Mouse (Mus musculus): Measurements from ENCODE around the gene Adamts12.

Gene Adamts12

DNA sequence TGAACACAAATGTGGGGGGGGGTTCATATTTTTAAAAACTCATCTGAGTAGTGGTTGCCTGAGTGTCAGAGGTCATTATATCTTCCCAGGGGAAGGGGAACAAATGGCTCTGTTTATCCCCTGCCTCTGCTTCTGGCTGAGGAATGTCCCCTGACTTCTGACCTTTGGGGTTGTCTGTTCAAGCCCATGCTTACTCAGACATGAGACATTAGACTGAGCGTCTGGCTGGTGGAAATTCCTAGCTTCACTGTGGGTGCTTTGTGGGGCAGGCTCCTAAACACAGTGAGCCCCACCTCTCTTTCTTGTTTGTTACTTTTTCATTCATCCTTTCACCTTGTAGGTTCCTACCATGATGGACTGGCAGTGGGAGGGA, 20.4 kb downstream of the Adamts12 start:
- Histone ChIP-seq H3K9me3 (ENCODE audit: low read length) (peaks cover 37% of the 10 kb centered on the region), H3K36me3 (ENCODE audit: insufficient read depth, low read length) (no peaks in the 10 kb centered on the region), H3K27me3 (ENCODE audit: insufficient read depth, low read length) (no peaks in the 10 kb centered on the region), H3K4me1 (replicated peaks; ENCODE audit: low read depth, low read length) (no peaks in the 10 kb centered on the region), H3K4me3 (replicated peaks; ENCODE audit: low read length) (no peak overlapping the region)
- no peak for TF ChIP-seq NANOG (IDR thresholded peaks at IDR 0.05; ENCODE audit: borderline replicate concordance, low read length)
- TF ChIP-seq CTCF (conservative IDR thresholded peaks at IDR 0.05; ENCODE audit: low read length): no peak
- no peak for TF ChIP-seq POU5F1 (IDR thresholded peaks at IDR 0.05; ENCODE audit: borderline replicate concordance, low read length)

DNA sequence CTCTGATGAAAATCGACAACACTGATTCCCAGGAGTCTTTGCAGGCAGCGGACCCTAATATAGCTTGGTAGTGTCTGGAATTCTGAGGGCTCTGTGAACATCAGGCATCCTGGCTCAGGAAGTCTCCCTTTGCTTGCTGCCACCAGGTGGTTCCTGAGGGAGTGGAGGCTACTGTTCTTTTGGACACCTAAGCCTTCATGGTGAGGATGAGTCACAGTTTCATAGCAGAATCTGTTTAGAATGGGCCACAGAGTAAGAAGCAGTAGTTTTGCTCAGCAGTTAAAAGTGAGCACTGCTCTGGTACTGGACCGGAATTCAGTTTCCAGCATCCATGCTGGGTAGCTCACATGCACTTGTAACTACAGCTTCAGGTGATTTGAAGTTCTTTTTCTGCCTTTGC, 24.9 kb downstream of the Adamts12 start:
- Histone ChIP-seq H3K9me3 (ENCODE audit: low read length) (peaks cover 9% of the 10 kb centered on the region; the same call in 1 of the 2 replicates), H3K4me1 (replicated peaks; ENCODE audit: low read depth, low read length) (no peaks in the 10 kb centered on the region), H3K36me3 (ENCODE audit: insufficient read depth, low read length) (no peaks in the 10 kb centered on the region), H3K27me3 (ENCODE audit: insufficient read depth, low read length) (no peaks in the 10 kb centered on the region), H3K4me3 (replicated peaks; ENCODE audit: low read length) (no peak overlapping the region)
- TF ChIP-seq CTCF (conservative IDR thresholded peaks at IDR 0.05; ENCODE audit: low read length) (no peak), NANOG (IDR thresholded peaks at IDR 0.05; ENCODE audit: borderline replicate concordance, low read length) (no peak), POU5F1 (IDR thresholded peaks at IDR 0.05; ENCODE audit: borderline replicate concordance, low read length) (no peak)

DNA sequence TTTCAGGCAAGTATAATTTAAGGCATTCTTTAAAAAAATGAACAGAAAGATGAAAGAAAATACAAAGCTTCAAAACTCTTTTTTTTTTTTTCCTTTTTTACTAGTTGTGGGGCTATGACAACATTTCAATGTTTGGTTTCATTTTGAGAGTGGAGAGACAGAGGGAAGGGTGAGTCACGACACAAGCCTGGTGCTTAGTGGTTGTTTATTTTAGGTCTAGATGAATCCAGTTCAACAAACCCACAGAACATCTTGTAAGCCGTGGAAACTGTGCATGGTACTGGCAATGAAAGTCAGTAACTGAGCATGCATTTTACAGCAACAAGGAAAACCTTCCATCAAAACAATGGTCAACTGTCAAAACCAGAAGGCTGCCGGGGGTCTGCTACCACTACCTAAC, 31.0 kb downstream of the Adamts12 start:
- TF ChIP-seq CTCF (conservative IDR thresholded peaks at IDR 0.05; ENCODE audit: low read length) (no peak), NANOG (IDR thresholded peaks at IDR 0.05; ENCODE audit: borderline replicate concordance, low read length) (no peak), POU5F1 (IDR thresholded peaks at IDR 0.05; ENCODE audit: borderline replicate concordance, low read length) (no peak)
- H3K4me3 ChIP-seq (replicated peaks; ENCODE audit: low read length): no peak overlapping the region

DNA sequence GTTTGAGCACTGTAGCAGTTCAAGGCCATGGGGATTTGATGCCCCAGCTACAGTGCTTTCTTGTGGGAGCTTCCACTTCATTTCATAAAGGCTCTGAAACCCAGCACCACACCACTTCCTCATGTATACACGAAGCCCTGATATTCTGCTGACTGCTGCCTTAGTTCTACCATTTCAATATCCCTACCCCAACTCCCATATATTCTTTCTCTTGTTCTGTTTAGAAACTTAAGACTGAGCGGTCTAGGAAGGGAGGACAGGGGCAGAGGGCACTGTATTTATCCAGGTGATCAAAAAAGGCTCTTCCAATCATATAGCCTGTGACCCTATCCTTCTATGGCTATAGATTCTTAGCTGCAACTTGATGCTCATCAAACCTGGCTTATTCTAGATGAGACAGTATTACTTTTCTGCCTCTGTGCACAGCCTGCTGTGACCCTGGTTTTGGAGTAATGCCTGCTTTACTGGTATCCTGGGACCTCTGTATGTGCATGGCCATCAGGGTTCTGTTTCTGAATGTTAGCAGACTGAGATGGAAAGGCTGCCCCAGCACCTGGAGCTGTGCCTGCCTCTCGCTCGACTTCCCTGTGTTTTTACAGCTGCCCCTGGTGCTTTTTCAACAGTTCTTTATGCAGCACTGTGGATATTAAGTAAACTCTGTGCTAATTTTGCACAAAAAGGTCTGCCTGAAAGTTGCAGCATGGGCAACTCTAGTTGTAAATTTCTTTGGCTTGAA, 33.5 kb downstream of the Adamts12 start:
- TF ChIP-seq CTCF (conservative IDR thresholded peaks at IDR 0.05; ENCODE audit: low read length): no peak
- TF ChIP-seq POU5F1 (IDR thresholded peaks at IDR 0.05; ENCODE audit: borderline replicate concordance, low read length): no peak
- no peak for TF ChIP-seq NANOG (IDR thresholded peaks at IDR 0.05; ENCODE audit: borderline replicate concordance, low read length)
- H3K4me1 ChIP-seq (replicated peaks; ENCODE audit: low read depth, low read length): no peaks in the 10 kb centered on the region

More for the DNA sequence above, 31.0 kb downstream of the Adamts12 start:
- H3K36me3 ChIP-seq (ENCODE audit: insufficient read depth, low read length): no peaks in the 10 kb centered on the region
- H3K4me1 ChIP-seq (replicated peaks; ENCODE audit: low read depth, low read length): no peaks in the 10 kb centered on the region
- H3K9me3 ChIP-seq (ENCODE audit: low read length): no peaks in the 10 kb centered on the region
- H3K27me3 ChIP-seq (ENCODE audit: insufficient read depth, low read length): no peaks in the 10 kb centered on the region

GRCm38 (mm10) chr15:11098940-11099339, 34.4 kb downstream of the Adamts12 start:
- no peak for TF ChIP-seq POU5F1 (IDR thresholded peaks at IDR 0.05; ENCODE audit: borderline replicate concordance, low read length)
- no peak for TF ChIP-seq CTCF (conservative IDR thresholded peaks at IDR 0.05; ENCODE audit: low read length)
- no peak for TF ChIP-seq NANOG (IDR thresholded peaks at IDR 0.05; ENCODE audit: borderline replicate concordance, low read length)
- Histone ChIP-seq H3K4me1 (replicated peaks; ENCODE audit: low read depth, low read length) (no peaks in the 10 kb centered on the region), H3K9me3 (ENCODE audit: low read length) (no peaks in the 10 kb centered on the region), H3K36me3 (ENCODE audit: insufficient read depth, low read length) (no peaks in the 10 kb centered on the region), H3K4me3 (replicated peaks; ENCODE audit: low read length) (no peak overlapping the region), H3K27me3 (ENCODE audit: insufficient read depth, low read length) (no peaks in the 10 kb centered on the region)

More for the DNA sequence above, 33.5 kb downstream of the Adamts12 start:
- H3K4me3 ChIP-seq (replicated peaks; ENCODE audit: low read length): no peak overlapping the region
- no peaks in the 10 kb centered on the region for H3K36me3 ChIP-seq (ENCODE audit: insufficient read depth, low read length)
- H3K27me3 ChIP-seq (ENCODE audit: insufficient read depth, low read length): no peaks in the 10 kb centered on the region
- no peaks in the 10 kb centered on the region for H3K9me3 ChIP-seq (ENCODE audit: low read length)

- Histone ChIP-seq H3K4me3 (replicated peaks; ENCODE audit: low read length) (no peak overlapping the region), H3K36me3 (ENCODE audit: insufficient read depth, low read length) (no peaks in the 10 kb centered on the region), H3K4me1 (replicated peaks; ENCODE audit: low read depth, low read length) (no peaks in the 10 kb centered on the region)
Measured at GRCm38 (mm10) chr15:11100917-11101316, 36.3 kb downstream of the Adamts12 start.

GRCm38 (mm10) chr15:11105101-11105500, 40.5 kb downstream of the Adamts12 start:
- no peak overlapping the region for H3K4me3 ChIP-seq (replicated peaks; ENCODE audit: low read length)
- TF ChIP-seq CTCF (conservative IDR thresholded peaks at IDR 0.05; ENCODE audit: low read length): no peak
- no peak for TF ChIP-seq NANOG (IDR thresholded peaks at IDR 0.05; ENCODE audit: borderline replicate concordance, low read length)
- TF ChIP-seq POU5F1 (IDR thresholded peaks at IDR 0.05; ENCODE audit: borderline replicate concordance, low read length): no peak
- H3K9me3 ChIP-seq (ENCODE audit: low read length): no peaks in the 10 kb centered on the region

More at GRCm38 (mm10) chr15:11100917-11101316, 36.3 kb downstream of the Adamts12 start:
- Histone ChIP-seq H3K27me3 (ENCODE audit: insufficient read depth, low read length) (no peaks in the 10 kb centered on the region), H3K9me3 (ENCODE audit: low read length) (no peaks in the 10 kb centered on the region)
- TF ChIP-seq POU5F1 (IDR thresholded peaks at IDR 0.05; ENCODE audit: borderline replicate concordance, low read length) (no peak), CTCF (conservative IDR thresholded peaks at IDR 0.05; ENCODE audit: low read length) (no peak), NANOG (IDR thresholded peaks at IDR 0.05; ENCODE audit: borderline replicate concordance, low read length) (no peak)

GRCm38 (mm10) chr15:11107376-11107775, 42.8 kb downstream of the Adamts12 start:
- H3K4me3 ChIP-seq (replicated peaks; ENCODE audit: low read length): no peak overlapping the region

More at GRCm38 (mm10) chr15:11105101-11105500, 40.5 kb downstream of the Adamts12 start:
- no peaks in the 10 kb centered on the region for H3K27me3 ChIP-seq (ENCODE audit: insufficient read depth, low read length)
- H3K36me3 ChIP-seq (ENCODE audit: insufficient read depth, low read length): no peaks in the 10 kb centered on the region
- no peaks in the 10 kb centered on the region for H3K4me1 ChIP-seq (replicated peaks; ENCODE audit: low read depth, low read length)

More at GRCm38 (mm10) chr15:11107376-11107775, 42.8 kb downstream of the Adamts12 start:
- TF ChIP-seq CTCF (conservative IDR thresholded peaks at IDR 0.05; ENCODE audit: low read length) (no peak), POU5F1 (IDR thresholded peaks at IDR 0.05; ENCODE audit: borderline replicate concordance, low read length) (no peak), NANOG (IDR thresholded peaks at IDR 0.05; ENCODE audit: borderline replicate concordance, low read length) (no peak)
- H3K27me3 ChIP-seq (ENCODE audit: insufficient read depth, low read length): no peaks in the 10 kb centered on the region
- H3K9me3 ChIP-seq (ENCODE audit: low read length): no peaks in the 10 kb centered on the region
- no peaks in the 10 kb centered on the region for H3K4me1 ChIP-seq (replicated peaks; ENCODE audit: low read depth, low read length)
- H3K36me3 ChIP-seq (ENCODE audit: insufficient read depth, low read length): no peaks in the 10 kb centered on the region

Measured in E14TG2a.4 (cell line).